Mouse (Mus musculus) liver, embryonic 14.5 days (tissue): ENCODE measurements around the gene Tcea3. TPM values are rescaled to one million over a fixed set of nuclear protein-coding genes. Genes with fewer than 3 reads are reported as not detected.
A peak's percentile ranks its signal among the peaks of the same experiment; 100 is the strongest.

ENCODE experiments used
- ATAC-seq: fragments of 200-750 bp; cut with Nextera tagmentation; 2 replicates; pipeline ENCODE4 v1.8.0; 2017; ENCODE audit warnings: moderate number of reproducible peaks, mild to moderate bottlenecking, moderate library complexity; ENCODE audit not compliant: insufficient read depth
- DNase-seq, 3 experiments: peaks; one replicate each; pipeline ENCODE4 v3.0.0-alpha.2; 2012 to 2013; ENCODE audit warnings: low read depth in 3 of 3, low spot score in 3 of 3
- H3K27ac ChIP-seq: fragments of 300-500 bp; sonication (generic); 2 replicates; pipeline ENCODE4 v1.5.1; 2014; ENCODE audit warnings: moderate library complexity, mild to moderate bottlenecking, control low read depth, inconsistent platforms
- H3K27me3 ChIP-seq: fragments of 300-500 bp; sonication (generic); 2 replicates; pipeline ENCODE4 v1.6.1; 2014; ENCODE audit warnings: mild to moderate bottlenecking, low read length, moderate library complexity; ENCODE audit not compliant: control insufficient read depth, insufficient read depth
- H3K36me3 ChIP-seq: fragments of 300-500 bp; sonication (generic); replicated peaks from 2 replicates; pipeline ENCODE4 v1.6.1; 2014; ENCODE audit warnings: low read depth; ENCODE audit not compliant: control insufficient read depth, insufficient read depth
- H3K4me1 ChIP-seq, 2 experiments: fragments of 200-500 bp in 1 of 2; fragments of 300-500 bp in 1 of 2; sonication (generic) in 1 of 2; replicated peaks; 2 replicates each; pipeline ENCODE4 v1.6.1; 2012 to 2014; ENCODE audit warnings: antibody characterized with exemption in 1 of 2, inconsistent platforms in 1 of 2, low read length in 1 of 2; ENCODE audit not compliant: control insufficient read depth in 2 of 2, insufficient read depth in 2 of 2
- H3K4me2 ChIP-seq: fragments of 300-500 bp; sonication (generic); 2 replicates; pipeline ENCODE4 v1.6.1; 2014; ENCODE audit warnings: low read depth, mild to moderate bottlenecking, control low read depth, moderate library complexity
- H3K4me3 ChIP-seq, 2 experiments: fragments of 200-500 bp in 1 of 2; fragments of 300-500 bp in 1 of 2; sonication (generic) in 1 of 2; 2 replicates each; pipeline ENCODE4 v1.5.1; 2012 to 2014; ENCODE audit warnings: low read depth in 2 of 2, low read length in 2 of 2, mild to moderate bottlenecking in 2 of 2, control low read depth in 1 of 2, inconsistent platforms in 1 of 2, moderate library complexity in 1 of 2; ENCODE audit not compliant: insufficient read depth in 1 of 2
- H3K9ac ChIP-seq: fragments of 300-500 bp; sonication (generic); replicated peaks from 2 replicates; pipeline ENCODE4 v1.6.1; 2014; ENCODE audit warnings: mild to moderate bottlenecking, control low read depth, moderate library complexity
- H3K9me3 ChIP-seq: fragments of 300-500 bp; sonication (generic); 2 replicates; pipeline ENCODE4 v1.6.1; 2016; ENCODE audit warnings: low read length, mixed read lengths; ENCODE audit not compliant: control insufficient read depth
- CTCF ChIP-seq: IDR thresholded peaks from 2 replicates; pipeline ENCODE4 v1.5.1; 2016; ENCODE audit warnings: antibody characterized with exemption, low read depth, control low read depth
- EP300 ChIP-seq: IDR thresholded peaks from 2 replicates; pipeline ENCODE4 v1.6.1; 2016; ENCODE audit warnings: antibody characterized with exemption, low read depth
- WGBS: fragments of 180-500 bp; shearing (Covaris S2); extraction: QIAGEN DNeasy Blood & Tissue Kit; methylation state at CpG from one replicate; pipeline ENCODE4 v1.1.7; 2014; ENCODE audit not compliant: insufficient replicate concordance; 5-methylcytosine and 5-hydroxymethylcytosine counted together
- polyA plus RNA-seq, 2 experiments: library from polyadenylated mRNA; depleted of rRNA in 1 of 2; stranded (reverse) in 1 of 2; unstranded in 1 of 2; fragments of >200 nt; fragmentation: Nextera tagmentation in 1 of 2; extraction: Ambion mirVana in 1 of 2; gene quantifications; 2 replicates each; pipeline versions ENCODE4 v1.2.1 to v1.2.3; 2012 to 2014

The Tcea3 gene
- polyA plus RNA-seq, 2 experiments: 4.8 to 12.4 TPM

DNA sequence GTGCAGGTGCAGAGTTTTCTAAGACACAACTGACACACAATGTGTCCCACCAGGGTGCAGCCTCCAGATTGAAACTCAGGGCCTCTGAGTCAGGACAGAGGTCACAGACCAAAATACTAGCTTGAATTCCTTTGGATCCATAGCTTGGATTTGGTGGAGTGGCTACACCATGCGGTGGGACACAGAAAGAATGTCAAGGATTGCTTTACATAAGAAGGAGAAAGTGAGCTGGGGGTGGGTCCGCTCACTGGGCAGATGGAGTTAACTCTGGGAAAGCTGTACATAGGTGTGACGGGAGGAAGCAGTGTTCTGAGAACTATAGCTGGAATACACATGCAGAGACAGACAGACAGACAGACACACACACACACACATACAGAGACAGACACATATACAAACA lies 12.4 kb downstream of the Tcea3 start:
- ATAC-seq (no peak), DNase-seq (no peak)
- no peak overlapping the region for H3K4me2 ChIP-seq
- TF ChIP-seq EP300 (no peak), CTCF (no peak)
- WGBS: 59% methylated on average over 3 of the region's 3 CpGs
- peaks cover 0 to 5% of the 10 kb centered on the region in 2 experiments; a peak in 1 of 4 replicates for H3K4me1 ChIP-seq
- no peaks in the 10 kb centered on the region for H3K27me3 ChIP-seq
- H3K27ac ChIP-seq: no peak overlapping the region
- no peak overlapping the region for H3K9ac ChIP-seq
- H3K9me3 ChIP-seq: no peaks in the 10 kb centered on the region
- H3K36me3 ChIP-seq: no peaks in the 10 kb centered on the region
- no peak overlapping the region for H3K4me3 ChIP-seq

DNA sequence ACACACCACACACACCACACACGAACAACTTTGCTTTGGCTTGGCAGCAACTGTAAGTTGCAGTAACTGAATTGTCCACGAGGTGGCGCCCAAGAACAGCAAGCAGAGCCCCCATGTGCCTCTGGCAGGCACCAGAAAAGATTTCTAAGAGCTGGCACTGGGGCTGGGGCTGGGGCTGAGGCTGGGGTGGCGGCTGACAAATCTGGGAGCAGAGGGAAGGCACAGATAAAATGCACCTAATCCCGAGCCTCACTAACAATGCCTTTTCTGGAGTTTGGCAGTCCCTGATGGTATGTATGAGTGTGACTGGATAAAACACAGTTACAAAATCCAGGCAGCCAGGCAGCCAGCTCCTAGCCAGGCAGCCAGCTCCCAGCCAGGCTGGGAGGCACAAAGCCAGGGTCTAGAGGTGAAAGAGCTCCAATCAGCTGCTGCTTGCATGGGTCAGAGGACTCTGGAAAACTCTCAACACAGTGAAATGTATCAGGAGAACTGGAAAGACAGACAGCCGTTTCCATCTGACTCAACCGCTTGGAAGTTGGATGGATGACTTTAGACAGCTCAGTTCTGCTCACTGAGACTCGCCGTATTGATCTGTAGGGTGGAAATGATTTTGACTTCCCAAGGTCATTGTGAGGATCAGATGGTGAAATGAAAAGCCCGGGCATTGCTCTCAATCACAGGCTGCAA lies 13.1 kb downstream of the Tcea3 start:
- Histone ChIP-seq H3K4me3 (no peak overlapping the region), H3K4me1 (peaks cover 0 to 5% of the 10 kb centered on the region in 2 experiments; a peak in 1 of 4 replicates), H3K27ac (no peak overlapping the region), H3K9ac (no peak overlapping the region), H3K36me3 (no peaks in the 10 kb centered on the region), H3K27me3 (no peaks in the 10 kb centered on the region), H3K9me3 (no peaks in the 10 kb centered on the region), H3K4me2 (no peak overlapping the region)
- 34% methylated on average over 10 of the region's 10 CpGs for WGBS
- peak; percentile 96 for TF ChIP-seq CTCF
- TF ChIP-seq EP300: no peak
- peak; percentile 40 to 50 (median 42) for DNase-seq
- 0 out of 2 replicates have a peak, but pooled peaks have one; percentile 28 for ATAC-seq

DNA sequence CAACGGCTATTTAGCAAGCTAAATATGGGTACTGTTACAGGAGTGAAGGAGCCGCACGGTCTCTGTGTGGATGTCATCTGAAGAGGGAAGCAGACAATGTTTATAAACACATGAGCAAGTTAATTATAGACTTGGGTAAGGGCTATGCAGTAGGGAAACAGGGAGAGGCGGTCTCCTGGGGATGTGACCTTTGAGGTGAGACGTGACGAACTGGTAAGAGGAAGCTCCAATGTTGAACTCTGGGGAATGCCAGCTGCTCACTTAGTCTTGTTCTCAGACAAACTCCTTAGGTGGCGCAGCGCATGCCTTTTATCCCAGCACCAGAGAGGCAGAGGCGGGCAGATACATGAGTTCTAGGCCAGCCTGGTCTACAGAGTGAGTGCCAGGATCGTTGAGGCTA lies 14.4 kb downstream of the Tcea3 start:
- Histone ChIP-seq H3K4me3 (no peak overlapping the region), H3K4me2 (no peak overlapping the region), H3K27me3 (no peaks in the 10 kb centered on the region), H3K27ac (no peak overlapping the region), H3K36me3 (no peaks in the 10 kb centered on the region), H3K9me3 (no peaks in the 10 kb centered on the region), H3K9ac (no peak overlapping the region), H3K4me1 (peaks cover 0 to under 1% of the 10 kb centered on the region in 2 experiments; a peak in 1 of 4 replicates)
- no peak for ATAC-seq
- TF ChIP-seq EP300: no peak
- TF ChIP-seq CTCF: no peak
- DNase-seq: no peak
- 52% methylated on average over 10 of the region's 10 CpGs for WGBS

DNA sequence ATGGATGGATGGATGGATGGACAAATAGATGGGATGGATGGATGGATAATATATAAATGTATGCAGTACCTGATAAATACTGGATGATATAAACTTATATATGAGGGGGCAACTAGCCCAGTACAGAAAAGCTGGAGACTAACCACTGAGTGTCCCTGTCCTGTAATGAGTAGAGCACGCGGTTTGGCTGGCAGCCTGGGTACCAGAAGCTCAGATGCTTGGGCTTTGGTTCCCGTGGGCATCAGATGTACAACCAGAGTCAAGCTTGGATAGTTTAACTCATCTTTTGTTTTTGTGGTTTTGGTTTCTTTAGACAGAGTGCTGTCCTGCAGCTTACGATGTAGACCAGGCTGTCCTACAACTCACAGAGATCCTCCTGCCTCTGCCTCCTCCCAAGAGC lies 16.0 kb downstream of the Tcea3 start:
- H3K27ac ChIP-seq: no peak overlapping the region
- H3K36me3 ChIP-seq: no peaks in the 10 kb centered on the region
- peaks cover 0 to 2% of the 10 kb centered on the region in 2 experiments; a peak in 1 of 4 replicates for H3K4me1 ChIP-seq
- H3K4me2 ChIP-seq: no peak overlapping the region
- H3K9ac ChIP-seq: no peak overlapping the region
- no peak for DNase-seq
- 61% methylated on average over 4 of the region's 4 CpGs for WGBS
- no peaks in the 10 kb centered on the region for H3K9me3 ChIP-seq
- TF ChIP-seq EP300 (no peak), CTCF (no peak)
- no peak for ATAC-seq
- no peak overlapping the region for H3K4me3 ChIP-seq
- no peaks in the 10 kb centered on the region for H3K27me3 ChIP-seq

DNA sequence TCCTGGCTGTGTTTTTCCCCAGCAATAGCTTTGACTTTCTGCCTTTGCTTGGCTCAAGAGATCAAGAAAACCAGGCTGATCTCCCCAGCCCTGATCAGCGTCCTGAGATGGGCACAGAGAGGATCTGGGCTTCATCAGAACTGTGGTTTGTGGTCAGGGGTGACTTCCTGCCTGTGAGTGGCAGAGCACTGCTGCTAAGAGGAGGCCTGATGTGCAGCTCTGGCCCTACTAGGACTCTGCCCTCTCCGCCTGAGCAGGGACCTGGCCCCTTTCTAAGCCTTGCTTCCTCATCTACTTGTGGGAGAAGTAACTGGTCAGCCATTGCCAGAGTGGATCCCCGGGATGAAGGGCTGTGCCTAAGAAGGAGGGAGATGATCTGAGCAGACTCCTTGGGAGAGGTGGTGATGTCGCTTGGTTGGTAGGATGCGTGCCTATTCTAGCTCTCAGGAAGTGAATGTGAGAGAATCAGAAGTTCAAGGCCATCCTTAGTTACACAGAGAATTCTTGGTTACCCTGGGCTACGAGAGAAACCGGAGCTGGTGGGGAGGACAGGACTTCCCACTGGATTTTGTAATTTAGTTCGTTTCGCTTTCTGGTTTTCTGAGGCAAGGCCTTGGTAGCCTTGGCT lies 19.3 kb downstream of the Tcea3 start:
- 32% methylated on average over 9 of the region's 9 CpGs for WGBS
- ATAC-seq (no peak), DNase-seq (no peak)
- Histone ChIP-seq H3K4me2 (no peak overlapping the region), H3K27ac (no peak overlapping the region), H3K4me1 (peaks cover 0 to 2% of the 10 kb centered on the region in 2 experiments; a peak in 1 of 4 replicates), H3K9me3 (no peaks in the 10 kb centered on the region), H3K27me3 (no peaks in the 10 kb centered on the region), H3K9ac (no peak overlapping the region), H3K4me3 (no peak overlapping the region), H3K36me3 (no peaks in the 10 kb centered on the region)
- no peak for TF ChIP-seq EP300
- no peak for TF ChIP-seq CTCF
